Mouse (Mus musculus) heart, postnatal 36 days (tissue): Measurements from ENCODE around the gene Mpig6b. TPM values are rescaled to one million over a fixed set of nuclear protein-coding genes. Genes with fewer than 3 reads are reported as not detected.

Experiments used
- DNase-seq, 2 experiments: peaks; one replicate each; pipeline ENCODE4 v3.0.0; 2021 to 2022
- intact Hi-C: fragments of 180-260 bp; cut with DNase I; formaldehyde crosslinking; loops from one replicate; pipeline ENCODE4 v1.15.1; 2025
- total RNA-seq, 2 experiments: library from RNA; stranded (reverse); gene quantifications; 2 replicates each; pipeline ENCODE4 v1.2.3; 2021

The Mpig6b gene
- under 1 TPM; 0.42 to 0.49 TPM for total RNA-seq

- DNase-seq, result no peak
- intact Hi-C loops, result no loop called here
Measured at GRCm38 (mm10) chr17:35066084-35066483, at the start of gene Mpig6b. TSS of gene Mpig6b (minus strand) at chr17:35066184.

- DNase-seq, result no peak
- intact Hi-C loops, result no loop called here
Measured at GRCm38 (mm10) chr17:35115046-35116019, 49.3 kb upstream of the Mpig6b start, which contains the start of gene Ly6g5b. TSS of gene Ly6g5b (minus strand) at chr17:35115428.

- intact Hi-C loops, result no loop called here
- DNase-seq, result no peak
Measured at GRCm38 (mm10) chr17:35111774-35112173, 45.8 kb upstream of the Mpig6b start.

- intact Hi-C loops, result no loop called here
- no peak for DNase-seq
Measured at GRCm38 (mm10) chr17:35108097-35108496, 42.1 kb upstream of the Mpig6b start, which contains the start of gene Ly6g5c. TSS of gene Ly6g5c (plus strand) at chr17:35108279.

GRCm38 (mm10) chr17:35106522-35106921 lies 40.5 kb upstream of the Mpig6b start:
- intact Hi-C loops, result loop anchor here (1.0 kb wide), 1 partner anchor 85 kb away; no protein-coding TSS in a partner anchor
- DNase-seq, result no peak

GRCm38 (mm10) chr17:35105740-35106389 lies 39.9 kb upstream of the Mpig6b start:
- intact Hi-C loops, result loop anchor here (1.0 kb wide), 1 partner anchor 85 kb away; no protein-coding TSS in a partner anchor
- DNase-seq, result peak in 1 of 2 experiments; percentile 27

GRCm38 (mm10) chr17:35104754-35105153 lies 38.8 kb upstream of the Mpig6b start:
- intact Hi-C loops, result no loop called here
- DNase-seq, result no peak

GRCm38 (mm10) chr17:35104079-35104478 lies 38.1 kb upstream of the Mpig6b start:
- no peak for DNase-seq
- intact Hi-C loops, result no loop called here

- intact Hi-C loops, result no loop called here
- DNase-seq, result no peak
Measured at GRCm38 (mm10) chr17:35103221-35103690, 37.3 kb upstream of the Mpig6b start.

GRCm38 (mm10) chr17:35102299-35102698 lies 36.3 kb upstream of the Mpig6b start:
- intact Hi-C loops, result no loop called here
- no peak for DNase-seq

- intact Hi-C loops, result no loop called here
- no peak for DNase-seq
Measured at GRCm38 (mm10) chr17:35101161-35101560, 35.2 kb upstream of the Mpig6b start.

- no peak for DNase-seq
- intact Hi-C loops, result no loop called here
Measured at GRCm38 (mm10) chr17:35100196-35100765, 34.3 kb upstream of the Mpig6b start.

GRCm38 (mm10) chr17:35097164-35097655 lies 31.2 kb upstream of the Mpig6b start:
- no peak for DNase-seq
- intact Hi-C loops, result no loop called here

- intact Hi-C loops, result no loop called here
- DNase-seq, result no peak
Measured at GRCm38 (mm10) chr17:35096597-35096996, 30.6 kb upstream of the Mpig6b start.

- no peak for DNase-seq
- intact Hi-C loops, result no loop called here
Measured at GRCm38 (mm10) chr17:35094475-35095365, 28.7 kb upstream of the Mpig6b start.

GRCm38 (mm10) chr17:35092403-35093198 lies 26.6 kb upstream of the Mpig6b start:
- DNase-seq, result no peak
- intact Hi-C loops, result no loop called here

- DNase-seq, result peak in 1 of 2 experiments; percentile 43
- intact Hi-C loops, result no loop called here
Measured at GRCm38 (mm10) chr17:35090166-35090932, 24.4 kb upstream of the Mpig6b start.
